Mouse (Mus musculus) urinary bladder, adult 2 months (tissue): ENCODE measurements around the gene Nol9. TPM values are rescaled to one million over a fixed set of nuclear protein-coding genes. Genes with fewer than 3 reads are reported as not detected.
"Not testable (repeated sequence)": the region's sequence is repeated elsewhere in the genome, so short reads cannot be mapped to it uniquely, and the experiment has no call there.

Experiments
- DNase-seq: peaks from one replicate; pipeline ENCODE4 v3.0.0; 2022; ENCODE audit warnings: low spot score
- polyA plus RNA-seq: library from polyadenylated mRNA; depleted of rRNA; stranded (reverse); fragments of >200 nt; gene quantifications from 2 replicates; pipeline ENCODE4 v1.2.3, GENCODE M21; 2012

Gene Nol9
- polyA plus RNA-seq, 1 experiment: 11.3 TPM

GRCm38 (mm10) chr4:152010707-152011134, 28.4 kb upstream of the Nol9 start:
- no peak for DNase-seq

DNA sequence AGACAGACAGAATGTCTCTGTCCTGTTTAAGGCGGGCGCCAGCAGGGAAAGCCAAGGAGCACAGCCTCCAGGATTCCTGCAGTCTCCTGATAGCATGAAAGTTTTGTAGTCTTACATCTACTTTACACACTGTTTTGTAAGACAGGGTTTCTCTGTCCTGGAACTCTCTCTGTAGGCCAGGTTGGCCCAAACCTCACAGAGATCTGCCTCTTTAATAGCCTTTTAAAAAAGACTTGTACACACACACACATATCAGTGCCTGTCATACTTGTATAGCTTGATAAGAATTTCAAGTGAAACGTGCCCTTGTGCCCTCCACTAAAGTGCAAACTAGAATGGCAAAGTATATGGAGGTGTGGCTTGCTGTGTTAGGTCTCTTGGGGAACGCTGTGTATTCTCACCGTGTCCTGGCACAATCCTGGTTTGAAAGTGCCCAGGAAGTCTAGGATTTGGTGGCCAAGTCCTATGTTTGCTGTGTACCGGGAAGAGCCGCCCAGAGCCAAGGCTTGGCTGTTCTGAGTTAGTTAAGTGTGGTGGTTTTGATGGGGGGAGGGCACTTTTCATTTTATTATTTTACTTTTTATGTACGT, 27.9 kb upstream of the Nol9 start:
- DNase-seq: no peak

DNA sequence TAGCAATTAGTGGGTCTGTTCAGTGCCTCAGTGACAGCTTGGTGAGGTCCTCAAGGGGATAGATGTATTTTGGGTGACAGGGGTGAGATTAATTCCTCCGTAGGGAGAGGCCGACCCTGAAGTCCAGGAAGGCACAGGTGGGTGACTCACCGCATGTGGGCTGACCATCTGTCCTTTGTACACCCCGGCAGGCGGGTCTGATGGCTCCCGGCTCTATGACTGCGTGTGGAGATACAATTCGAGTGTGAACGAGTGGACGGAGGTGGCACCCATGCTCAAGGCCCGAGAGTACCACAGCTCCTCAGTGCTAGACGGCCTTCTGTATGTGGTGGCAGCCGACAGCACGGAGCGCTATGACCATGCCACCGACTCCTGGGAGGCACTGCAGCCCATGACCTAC, 27.0 kb upstream of the Nol9 start:
- DNase-seq: no peak

DNA sequence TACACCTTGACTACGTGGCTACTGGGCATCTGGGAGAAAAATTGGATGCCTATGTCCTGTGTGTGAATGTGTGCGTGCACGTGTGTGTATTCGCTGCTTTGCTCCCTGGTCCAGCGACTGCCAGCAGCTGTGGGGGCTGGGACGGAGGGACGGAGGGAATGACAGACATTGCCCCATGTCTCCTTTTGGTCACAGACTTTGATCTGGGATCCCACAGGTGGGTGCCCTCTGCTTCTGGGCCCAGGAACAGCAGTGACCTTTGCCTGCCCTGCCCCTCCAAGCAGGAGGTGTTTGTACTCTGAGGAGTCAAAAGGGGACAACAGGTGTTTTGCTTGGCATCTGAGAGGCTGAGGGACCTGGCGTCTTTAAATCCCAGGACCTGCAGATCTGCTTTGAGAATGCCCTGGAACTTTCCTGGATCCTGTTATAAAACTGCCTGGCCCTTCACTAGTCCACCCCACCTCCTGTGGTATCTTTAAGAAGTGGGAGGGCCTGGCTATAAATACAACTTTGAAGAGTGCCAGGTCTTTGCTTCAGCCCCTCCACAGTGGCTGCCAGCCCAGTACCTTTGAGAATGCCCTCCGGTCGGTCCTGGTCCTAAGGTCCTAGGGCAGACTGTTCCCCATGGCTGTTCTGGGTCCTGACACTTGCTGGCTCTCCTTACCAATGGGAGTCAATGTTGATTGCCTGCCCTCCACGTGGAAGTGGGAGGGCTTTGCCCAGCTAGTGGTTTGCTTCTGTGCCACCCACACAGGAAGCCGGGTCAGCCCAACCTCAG, 25.9 kb upstream of the Nol9 start:
- DNase-seq: no peak

DNA sequence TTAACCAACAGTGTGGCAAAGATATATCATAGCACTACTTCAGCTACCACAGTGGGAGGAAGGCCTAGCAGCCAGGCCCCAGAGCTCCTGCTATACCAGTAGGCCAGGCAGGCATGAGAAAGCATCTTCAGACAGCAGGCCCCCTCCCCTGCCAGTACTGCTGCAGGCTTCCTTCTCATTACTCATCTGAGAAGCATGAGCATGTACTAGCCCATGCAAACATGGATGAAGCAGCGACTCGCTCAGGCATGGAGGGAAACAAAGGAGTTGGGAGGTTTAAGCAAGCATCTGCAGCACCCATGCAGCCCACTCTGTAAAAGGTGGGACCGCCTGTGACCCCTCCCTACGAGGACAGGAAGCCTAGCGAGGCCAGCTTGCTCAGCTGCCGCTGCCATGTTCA, 20.0 kb upstream of the Nol9 start:
- DNase-seq: no peak

GRCm38 (mm10) chr4:152020024-152020423, 19.1 kb upstream of the Nol9 start:
- no peak for DNase-seq

DNA sequence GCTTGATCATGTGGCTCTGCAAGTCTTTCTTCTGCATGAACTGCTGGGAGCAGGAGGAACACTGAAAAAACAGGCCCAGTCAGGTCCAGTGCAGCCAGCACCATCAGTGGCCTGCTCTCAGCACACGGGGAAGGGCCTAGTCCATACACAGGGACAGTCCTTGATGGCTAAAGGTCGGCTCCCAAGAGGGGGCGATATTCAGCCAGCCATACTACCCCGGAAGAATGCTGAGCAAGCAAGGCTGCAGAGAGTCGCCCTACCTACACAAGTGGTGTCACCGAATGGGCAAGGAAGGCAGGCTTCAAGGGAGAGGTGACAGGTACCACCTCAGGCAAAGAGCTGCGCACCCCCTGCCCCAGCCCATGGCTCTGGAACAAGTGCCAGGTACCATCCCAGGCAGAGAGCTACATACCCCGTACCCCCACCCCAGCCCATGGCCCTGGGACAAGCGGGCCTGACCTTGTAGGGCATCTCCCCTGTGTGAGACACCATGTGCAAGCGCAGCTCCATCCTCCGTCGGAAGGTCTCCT, 17.5 kb upstream of the Nol9 start:
- DNase-seq: no peak

GRCm38 (mm10) chr4:152022506-152022905, 16.6 kb upstream of the Nol9 start:
- no peak for DNase-seq

GRCm38 (mm10) chr4:152024525-152024924, 14.6 kb upstream of the Nol9 start:
- DNase-seq: no peak

- DNase-seq: no peak
These were observed 12.2 kb upstream of the Nol9 start for GRCm38 (mm10) chr4:152026751-152027508.

- peak; percentile 84 for DNase-seq
These were observed 11.6 kb upstream of the Nol9 start, which contains the start of gene Zbtb48 for GRCm38 (mm10) chr4:152027524-152027923. Gene Zbtb48 (minus strand): TSS chr4:152027671.

DNA sequence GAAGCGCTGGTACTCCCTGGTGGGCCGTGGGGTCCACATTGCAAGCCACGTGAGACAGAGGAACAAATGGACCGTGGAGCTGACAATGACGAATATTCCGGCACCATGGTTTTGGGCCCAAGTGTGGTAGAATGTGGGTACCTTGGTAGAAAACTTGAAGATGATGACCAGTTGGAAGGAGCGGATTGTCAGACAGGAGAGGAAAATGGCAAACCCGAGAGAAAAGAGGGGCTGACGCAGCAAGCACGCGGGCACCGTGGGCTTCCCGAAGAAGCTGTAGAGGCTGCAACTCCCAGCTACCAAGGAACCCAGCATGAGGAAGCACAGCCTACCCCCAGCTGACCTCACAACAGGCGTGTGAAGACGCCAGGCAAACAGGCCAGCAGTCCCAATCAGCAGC, 10.7 kb upstream of the Nol9 start:
- DNase-seq: no peak

- no peak for DNase-seq
These were observed 10.0 kb upstream of the Nol9 start for GRCm38 (mm10) chr4:152029087-152029486.

- no peak for DNase-seq
These were observed 9.1 kb upstream of the Nol9 start for GRCm38 (mm10) chr4:152029997-152030396.

GRCm38 (mm10) chr4:152032922-152033321, 6.2 kb upstream of the Nol9 start:
- DNase-seq: no peak

GRCm38 (mm10) chr4:152036464-152036863, 2.7 kb upstream of the Nol9 start:
- not testable (repeated sequence) for DNase-seq

- DNase-seq: no peak
These were observed 716 bp upstream of the Nol9 start, which contains the start of gene Tas1r1 for GRCm38 (mm10) chr4:152038225-152038984. Gene Tas1r1 (minus strand): TSS chr4:152038568.

GRCm38 (mm10) chr4:152039831-152040310, 750 bp downstream of the Nol9 start:
- no peak for DNase-seq

DNA sequence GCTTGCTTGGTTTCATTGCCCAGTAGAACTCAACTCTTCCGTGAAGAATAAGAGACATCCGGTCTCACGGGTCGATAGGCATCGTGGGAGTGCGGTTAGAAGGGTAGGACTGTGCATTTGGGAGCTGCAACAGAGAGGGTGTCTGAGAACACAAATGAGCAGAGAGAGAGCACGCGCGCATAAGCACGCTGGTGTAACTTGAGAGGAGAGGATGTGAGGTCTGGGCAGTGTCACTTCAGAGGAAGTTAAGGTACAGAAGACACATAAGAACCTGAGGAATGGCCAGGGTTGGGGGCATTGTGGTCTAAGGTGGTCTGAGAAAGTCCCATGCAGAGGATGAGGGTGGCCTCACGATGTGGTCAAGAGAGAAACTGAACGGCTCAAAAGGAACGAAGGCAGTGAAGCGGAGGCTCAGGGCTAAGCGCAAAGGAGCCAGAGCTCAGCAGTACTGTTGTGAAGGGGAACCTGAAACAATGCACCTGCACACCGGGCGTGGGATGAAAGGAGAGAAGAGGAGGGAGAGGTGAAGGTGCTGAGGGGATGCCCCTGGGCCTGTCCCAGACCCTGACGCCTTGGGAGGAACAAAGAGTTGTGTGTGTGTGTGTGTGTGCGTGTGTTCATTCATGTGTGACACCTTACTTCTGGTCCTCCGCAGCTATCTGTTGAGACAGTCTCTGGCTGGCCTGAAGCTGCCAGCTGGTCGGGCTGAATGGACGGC, 3.0 kb downstream of the Nol9 start:
- DNase-seq: no peak

- no peak for DNase-seq
These were observed 4.0 kb downstream of the Nol9 start for GRCm38 (mm10) chr4:152043171-152043570.

DNA sequence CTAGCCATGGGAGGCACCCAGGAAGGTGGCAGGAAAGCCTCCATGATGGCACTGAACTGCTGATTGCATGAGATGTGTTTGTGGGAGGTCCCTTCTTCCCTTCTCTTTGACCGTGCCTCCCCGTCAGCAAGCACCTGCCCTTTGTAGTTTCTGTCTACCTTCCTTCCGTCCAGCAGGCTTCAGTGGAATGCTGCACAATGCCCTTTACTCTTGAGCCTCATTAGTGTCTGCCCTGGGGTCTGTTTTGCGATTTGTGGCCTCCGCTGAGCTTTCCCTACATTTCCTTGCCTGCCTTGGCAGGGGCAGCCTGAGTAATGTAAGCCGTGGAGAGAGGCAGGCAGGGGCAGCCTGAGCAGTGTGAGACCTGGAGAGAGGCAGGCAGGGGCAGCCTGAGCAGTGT, 5.5 kb downstream of the Nol9 start:
- no peak for DNase-seq
